Mouse (Mus musculus): Measurements from ENCODE around the gene Aldh1a1. TPM values are rescaled to one million over a fixed set of nuclear protein-coding genes. Genes with fewer than 3 reads are reported as not detected.

The Aldh1a1 gene
- polyA plus RNA-seq, 1 experiment from 2014 or later = 3.8 TPM

DNA sequence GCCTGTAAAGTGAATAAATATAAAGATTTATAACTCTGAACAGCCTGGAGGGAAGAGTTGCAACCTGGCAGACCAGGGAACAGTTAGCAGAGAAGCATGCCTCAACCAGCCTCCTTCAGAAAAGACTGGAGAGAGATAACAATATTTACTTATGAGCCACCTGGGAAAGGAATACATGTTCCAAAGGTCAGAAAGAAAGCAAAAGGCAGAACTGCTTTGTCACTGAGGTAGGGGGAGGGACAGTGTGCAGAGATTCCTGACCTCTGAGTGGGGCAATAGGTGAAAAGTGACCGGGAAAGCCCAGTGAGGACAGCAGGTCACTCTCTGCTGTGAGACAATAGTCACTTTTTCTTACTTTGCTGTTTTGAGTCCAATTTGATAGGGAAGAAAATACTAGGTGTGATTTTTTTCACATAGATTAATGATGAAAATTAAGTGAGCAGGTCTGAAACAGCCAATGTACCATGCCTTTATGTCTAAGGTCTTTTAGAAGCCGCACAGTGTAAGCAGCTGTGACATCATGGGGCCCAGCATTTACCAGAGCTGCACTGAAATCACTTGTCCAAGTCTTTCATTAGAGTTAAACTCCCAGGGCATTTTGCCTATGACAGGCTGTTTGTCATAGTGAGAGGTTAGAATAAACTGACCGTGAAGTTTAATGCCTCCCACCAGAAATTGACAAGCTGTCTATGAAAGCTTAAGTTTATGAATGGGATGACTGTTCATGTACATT lies 161.8 kb downstream of the Aldh1a1 start:
- no peaks in the 10 kb centered on the region for H3K4me1 ChIP-seq (ENCODE audit: control insufficient read depth, insufficient read depth, low read length)
- H3K4me3 ChIP-seq (ENCODE audit: low read length) = no peak overlapping the region
- H3K4me2 ChIP-seq (replicated peaks; ENCODE audit: low read depth, low read length) = no peak overlapping the region
- no peaks in the 10 kb centered on the region for H3K36me3 ChIP-seq (ENCODE audit: control insufficient read depth, insufficient read depth, low read length)
- no peak overlapping the region for H3K9ac ChIP-seq (ENCODE audit: low read depth, low read length)
- no peaks in the 10 kb centered on the region for H3K27me3 ChIP-seq (ENCODE audit: control insufficient read depth, insufficient read depth, low read length)
- H3K27ac ChIP-seq (ENCODE audit: low read depth, low read length) = no peak overlapping the region
- WGBS = 40% methylated on average over 3 of the region's 3 CpGs
- H3K9me3 ChIP-seq (ENCODE audit: control insufficient read depth, low read length) = no peaks in the 10 kb centered on the region
- ATAC-seq (ENCODE audit: low FRiP score, low TSS enrichment) = no peak

- Histone ChIP-seq H3K4me1 (ENCODE audit: control insufficient read depth, insufficient read depth, low read length) (no peaks in the 10 kb centered on the region), H3K9ac (ENCODE audit: low read depth, low read length) (no peak overlapping the region), H3K27ac (ENCODE audit: low read depth, low read length) (no peak overlapping the region), H3K4me3 (ENCODE audit: low read length) (no peak overlapping the region), H3K9me3 (ENCODE audit: control insufficient read depth, low read length) (no peaks in the 10 kb centered on the region), H3K27me3 (ENCODE audit: control insufficient read depth, insufficient read depth, low read length) (no peaks in the 10 kb centered on the region), H3K4me2 (replicated peaks; ENCODE audit: low read depth, low read length) (no peak overlapping the region), H3K36me3 (ENCODE audit: control insufficient read depth, insufficient read depth, low read length) (no peaks in the 10 kb centered on the region)
- no peak for ATAC-seq (ENCODE audit: low FRiP score, low TSS enrichment)
- WGBS = 81% methylated on average over 3 of the region's 3 CpGs
Observed at GRCm38 (mm10) chr19:20677697-20678355, 185.3 kb downstream of the Aldh1a1 start.

Other genes with a start within 250 kb of the Aldh1a1 start
- 25.6 and 27.8 TPM in 2 replicates for gene Anxa1, start 101.8 kb upstream of the Aldh1a1 start, polyA plus RNA-seq (2014; fragmentation: Nextera tagmentation; extraction: Ambion mirVana)
- 3.1 and 5.3 TPM in 2 replicates for gene Aldh1a7, start 234.8 kb downstream of the Aldh1a1 start, polyA plus RNA-seq (2014; fragmentation: Nextera tagmentation; extraction: Ambion mirVana)